Mouse (Mus musculus) heart, adult 18-20 months (tissue): Measurements from ENCODE around the gene Smtn. TPM values are rescaled to one million over a fixed set of nuclear protein-coding genes. Genes with fewer than 3 reads are reported as not detected.

ENCODE experiments used
- DNase-seq, 2 experiments: peaks; one replicate each; pipeline ENCODE4 v3.0.0; 2021 to 2022; ENCODE audit warnings: mixed read lengths in 1 of 2
- long read RNA-seq, 2 experiments: library from polyadenylated mRNA; stranded (forward); transcript quantifications; one replicate each; pipeline ENCODE4 v2.0.0; 2021
- total RNA-seq, 2 experiments: library from RNA; stranded (reverse); gene quantifications; 2 replicates each; pipeline ENCODE4 v1.2.3; 2021

The Smtn gene
- 100 to 1,000 TPM; 139 to 154 TPM for total RNA-seq
- long read RNA-seq, experiment 1, transcript Smtn-202 (21 exons, 3,335 nt): minor isoform, 12 of 167 reads
- long read RNA-seq, experiment 1, transcript Smtn-201 (9 exons, 1,747 nt): major isoform, 88 of 167 reads
- long read RNA-seq, experiment 1, partial matches to known transcripts: 20 of 167 reads
- long read RNA-seq, experiment 1, other reads (novel, unspliced or antisense): 45 of 167 reads
- long read RNA-seq, experiment 2, transcript Smtn-201 (9 exons, 1,747 nt): major isoform, 34 of 63 reads
- long read RNA-seq, experiment 2, partial matches to known transcripts: 15 of 63 reads
- long read RNA-seq, experiment 2, other reads (novel, unspliced or antisense): 13 of 63 reads

- DNase-seq: no peak
Observed at GRCm38 (mm10) chr11:3540451-3541085, at the start of gene Smtn. Gene Smtn, minus strand, starts transcription at chr11:3540612.

GRCm38 (mm10) chr11:3588036-3588672 lies 47.7 kb upstream of the Smtn start:
- DNase-seq: no peak

- peak in 1 of 2 experiments; percentile 41 for DNase-seq
Observed at GRCm38 (mm10) chr11:3587350-3587749, 46.9 kb upstream of the Smtn start.

- no peak for DNase-seq
Observed at GRCm38 (mm10) chr11:3585983-3586618, 45.7 kb upstream of the Smtn start.

GRCm38 (mm10) chr11:3583127-3583526 lies 42.7 kb upstream of the Smtn start:
- no peak for DNase-seq

- no peak for DNase-seq
Observed at GRCm38 (mm10) chr11:3581908-3582307, 41.5 kb upstream of the Smtn start.

- DNase-seq: no peak
Observed at GRCm38 (mm10) chr11:3580306-3581084, 40.1 kb upstream of the Smtn start.

GRCm38 (mm10) chr11:3578050-3578725 lies 37.8 kb upstream of the Smtn start:
- no peak for DNase-seq

GRCm38 (mm10) chr11:3575238-3575637 lies 34.8 kb upstream of the Smtn start:
- DNase-seq: peak; percentile 62 to 81

- DNase-seq: peak; percentile 81 to 95
Observed at GRCm38 (mm10) chr11:3573092-3573491, 32.7 kb upstream of the Smtn start.

- DNase-seq: peak in 1 of 2 experiments; percentile 54
Observed at GRCm38 (mm10) chr11:3572181-3572580, 31.8 kb upstream of the Smtn start.

- no peak for DNase-seq
Observed at GRCm38 (mm10) chr11:3570321-3570720, 29.9 kb upstream of the Smtn start.

- no peak for DNase-seq
Observed at GRCm38 (mm10) chr11:3567896-3568295, 27.5 kb upstream of the Smtn start.

GRCm38 (mm10) chr11:3566018-3566417 lies 25.6 kb upstream of the Smtn start:
- no peak for DNase-seq

GRCm38 (mm10) chr11:3564451-3564850 lies 24.0 kb upstream of the Smtn start:
- DNase-seq: peak in 1 of 2 experiments; percentile 51

- DNase-seq: no peak
Observed at GRCm38 (mm10) chr11:3563853-3564252, 23.4 kb upstream of the Smtn start.

- peak; percentile 50 to 71 for DNase-seq
Observed at GRCm38 (mm10) chr11:3560202-3560601, 19.8 kb upstream of the Smtn start.

- DNase-seq: no peak
Observed at GRCm38 (mm10) chr11:3557852-3558251, 17.4 kb upstream of the Smtn start.

GRCm38 (mm10) chr11:3554976-3555375 lies 14.6 kb upstream of the Smtn start:
- DNase-seq: no peak

- peak in 1 of 2 experiments; percentile 52 for DNase-seq
Observed at GRCm38 (mm10) chr11:3549791-3550190, 9.4 kb upstream of the Smtn start.
